Mouse (Mus musculus) limb, embryonic 13.5 days (tissue): Measurements from ENCODE around the gene Slc25a23. TPM values are rescaled to one million over a fixed set of nuclear protein-coding genes. Genes with fewer than 3 reads are reported as not detected.

Source experiments
- ATAC-seq: fragments of 200-750 bp; cut with Nextera tagmentation; 2 replicates; pipeline ENCODE4 v1.8.0; 2017; ENCODE audit warnings: low read depth, moderate number of reproducible peaks, moderate TSS enrichment; ENCODE audit not compliant: low FRiP score
- H3K27ac ChIP-seq: fragments of 300-500 bp; sonication (generic); 2 replicates; pipeline ENCODE4 v1.5.1; 2015; ENCODE audit warnings: inconsistent platforms, mild to moderate bottlenecking, moderate library complexity
- H3K27me3 ChIP-seq: fragments of 300-500 bp; sonication (generic); 2 replicates; pipeline ENCODE4 v1.6.1; 2015; ENCODE audit warnings: mild to moderate bottlenecking, inconsistent platforms
- H3K36me3 ChIP-seq: fragments of 300-500 bp; sonication (generic); 2 replicates; pipeline ENCODE4 v1.6.1; 2015; ENCODE audit warnings: inconsistent platforms, mild to moderate bottlenecking, moderate library complexity
- H3K4me1 ChIP-seq: fragments of 300-500 bp; sonication (generic); 2 replicates; pipeline ENCODE4 v1.6.1; 2015; ENCODE audit warnings: inconsistent platforms
- H3K4me2 ChIP-seq: fragments of 300-500 bp; sonication (generic); replicated peaks from 2 replicates; pipeline ENCODE4 v1.6.1; 2015; ENCODE audit warnings: inconsistent platforms, mild to moderate bottlenecking, moderate library complexity
- H3K4me3 ChIP-seq: fragments of 300-500 bp; sonication (generic); 2 replicates; pipeline ENCODE4 v1.5.1; 2015; ENCODE audit warnings: moderate library complexity, mild to moderate bottlenecking, inconsistent platforms
- H3K9ac ChIP-seq: fragments of 300-500 bp; sonication (generic); 2 replicates; pipeline ENCODE4 v1.6.1; 2015; ENCODE audit warnings: mild to moderate bottlenecking, inconsistent platforms
- H3K9me3 ChIP-seq: fragments of 300-500 bp; sonication (generic); 2 replicates; pipeline ENCODE4 v1.6.1; 2016; ENCODE audit warnings: inconsistent platforms
- WGBS: fragments of 180-500 bp; shearing (Covaris S2); methylation state at CpG from one replicate; pipeline ENCODE4 v1.1.7; 2015; 5-methylcytosine and 5-hydroxymethylcytosine counted together
- polyA plus RNA-seq: library from polyadenylated mRNA; unstranded; fragments of >200 nt; fragmentation: Nextera tagmentation; extraction: Ambion mirVana; gene quantifications from 2 replicates; pipeline ENCODE4 v1.2.1, GENCODE M21; 2015

Gene Slc25a23
- polyA plus RNA-seq, 1 experiment from 2014 or later, result 6.5 TPM

- no peaks in the 10 kb centered on the region for H3K27me3 ChIP-seq
- peaks cover 70% of the 10 kb centered on the region for H3K36me3 ChIP-seq
- no peak overlapping the region for H3K4me2 ChIP-seq
- 87% methylated on average over 13 of the region's 13 CpGs for WGBS
- no peak overlapping the region for H3K9ac ChIP-seq
- ATAC-seq, result no peak
- no peaks in the 10 kb centered on the region for H3K9me3 ChIP-seq
- H3K4me1 ChIP-seq, result peaks cover 16% of the 10 kb centered on the region
- H3K4me3 ChIP-seq, result no peak overlapping the region
- H3K27ac ChIP-seq, result no peak overlapping the region
Observed at GRCm38 (mm10) chr17:57007137-57007905, 52.3 kb downstream of the Slc25a23 start.

GRCm38 (mm10) chr17:57003994-57004393 lies 55.7 kb downstream of the Slc25a23 start:
- H3K4me3 ChIP-seq, result no peak overlapping the region
- H3K36me3 ChIP-seq, result peaks cover 81% of the 10 kb centered on the region
- no peak overlapping the region for H3K27ac ChIP-seq
- H3K9me3 ChIP-seq, result no peaks in the 10 kb centered on the region
- 92% methylated on average over 7 of the region's 7 CpGs for WGBS
- H3K9ac ChIP-seq, result no peak overlapping the region
- H3K4me2 ChIP-seq, result no peak overlapping the region
- no peaks in the 10 kb centered on the region for H3K4me1 ChIP-seq
- no peaks in the 10 kb centered on the region for H3K27me3 ChIP-seq
- ATAC-seq, result no peak

- H3K27me3 ChIP-seq, result no peaks in the 10 kb centered on the region
- H3K9me3 ChIP-seq, result no peaks in the 10 kb centered on the region
- peaks cover 65% of the 10 kb centered on the region for H3K36me3 ChIP-seq
- no peak overlapping the region for H3K27ac ChIP-seq
- 68% methylated on average over 8 of the region's 8 CpGs for WGBS
- peaks cover 14% of the 10 kb centered on the region for H3K4me1 ChIP-seq
- no peak overlapping the region for H3K4me2 ChIP-seq
- ATAC-seq, result no peak
- no peak overlapping the region for H3K9ac ChIP-seq
- no peak overlapping the region for H3K4me3 ChIP-seq
Observed at GRCm38 (mm10) chr17:57001228-57001627, 58.4 kb downstream of the Slc25a23 start.

GRCm38 (mm10) chr17:56999968-57000609 lies 59.6 kb downstream of the Slc25a23 start, which contains the start of gene Pspn:
Pspn (minus strand) TSS chr17:57000018.
- no peaks in the 10 kb centered on the region for H3K27me3 ChIP-seq
- H3K4me3 ChIP-seq, result no peak within 1 kb of the TSS
- WGBS, result 78% methylated on average over 9 of the region's 9 CpGs
- ATAC-seq, result no peak
- H3K9ac ChIP-seq, result no peak within 1 kb of the TSS
- H3K36me3 ChIP-seq, result peaks cover 65% of the 10 kb centered on the region
- H3K9me3 ChIP-seq, result no peaks in the 10 kb centered on the region
- H3K4me2 ChIP-seq, result no peak within 1 kb of the TSS
- peaks cover 14% of the 10 kb centered on the region for H3K4me1 ChIP-seq
- no peak within 1 kb of the TSS for H3K27ac ChIP-seq

GRCm38 (mm10) chr17:56999414-56999813 lies 60.2 kb downstream of the Slc25a23 start:
- 92% methylated on average over 9 of the region's 9 CpGs for WGBS
- Histone ChIP-seq H3K4me1 (peaks cover 14% of the 10 kb centered on the region), H3K9ac (no peak overlapping the region), H3K27ac (no peak overlapping the region), H3K4me2 (no peak overlapping the region), H3K36me3 (peaks cover 65% of the 10 kb centered on the region), H3K27me3 (no peaks in the 10 kb centered on the region), H3K9me3 (no peaks in the 10 kb centered on the region), H3K4me3 (no peak overlapping the region)
- no peak for ATAC-seq

GRCm38 (mm10) chr17:56997029-56997667 lies 62.5 kb downstream of the Slc25a23 start, which contains the start of gene Alkbh7:
Alkbh7 (plus strand) TSS chr17:56997339.
- H3K27me3 ChIP-seq, result no peaks in the 10 kb centered on the region
- peak within 1 kb of the TSS; percentile 83 for H3K27ac ChIP-seq
- peak within 1 kb of the TSS; percentile 76 for H3K4me2 ChIP-seq
- ATAC-seq, result peak; percentile 99
- H3K9ac ChIP-seq, result peak within 1 kb of the TSS; percentile 74
- no peaks in the 10 kb centered on the region for H3K9me3 ChIP-seq
- H3K4me1 ChIP-seq, result peaks cover 14% of the 10 kb centered on the region
- peaks cover 66% of the 10 kb centered on the region for H3K36me3 ChIP-seq
- peak within 1 kb of the TSS; percentile 81 for H3K4me3 ChIP-seq
- WGBS, result under 1% methylated on average over 38 of the region's 38 CpGs

- no peak overlapping the region for H3K27ac ChIP-seq
- 73% methylated on average over 2 of the region's 2 CpGs for WGBS
- peak overlapping the region; percentile 81; the same call in 1 of the 2 replicates for H3K4me3 ChIP-seq
- peaks cover 72% of the 10 kb centered on the region for H3K36me3 ChIP-seq
- H3K9ac ChIP-seq, result no peak overlapping the region
- H3K4me1 ChIP-seq, result peaks cover 14% of the 10 kb centered on the region
- H3K27me3 ChIP-seq, result no peaks in the 10 kb centered on the region
- no peak for ATAC-seq
- peak overlapping the region; percentile 76 for H3K4me2 ChIP-seq
- no peaks in the 10 kb centered on the region for H3K9me3 ChIP-seq
Observed at GRCm38 (mm10) chr17:56996506-56996905, 63.2 kb downstream of the Slc25a23 start.

- peaks cover 68% of the 10 kb centered on the region for H3K36me3 ChIP-seq
- no peak for ATAC-seq
Observed at GRCm38 (mm10) chr17:56995046-56995445, 64.6 kb downstream of the Slc25a23 start.

More at GRCm38 (mm10) chr17:56995046-56995445, 64.6 kb downstream of the Slc25a23 start:
- no peak overlapping the region for H3K4me3 ChIP-seq
- peaks cover 21% of the 10 kb centered on the region for H3K4me1 ChIP-seq
- H3K9ac ChIP-seq, result no peak overlapping the region
- no peaks in the 10 kb centered on the region for H3K27me3 ChIP-seq
- H3K9me3 ChIP-seq, result no peaks in the 10 kb centered on the region
- H3K27ac ChIP-seq, result no peak overlapping the region
- no peak overlapping the region for H3K4me2 ChIP-seq
- WGBS, result 92% methylated on average over 8 of the region's 8 CpGs

Other genes with a start within 250 kb of the Slc25a23 start
- 4.5 and 4.9 TPM in 2 replicates for gene Rfx2, start 228.8 kb downstream of the Slc25a23 start, polyA plus RNA-seq
- gene Acsbg2, start 185.4 kb downstream of the Slc25a23 start, polyA plus RNA-seq, result not detected in 2 replicates
- 0.29 and 0.47 TPM in 2 replicates for gene 1700061G19Rik, start 184.4 kb downstream of the Slc25a23 start, polyA plus RNA-seq
- gene Mllt1, start 124.4 kb downstream of the Slc25a23 start, polyA plus RNA-seq, result 63.3 and 74.1 TPM in 2 replicates
- gene Acer1, start 77.7 kb downstream of the Slc25a23 start, polyA plus RNA-seq, result not detected in 2 replicates
- 157 and 163 TPM in 2 replicates for gene Clpp, start 69.6 kb downstream of the Slc25a23 start, polyA plus RNA-seq
- 41.7 and 44.4 TPM in 2 replicates for gene Alkbh7, start 62.5 kb downstream of the Slc25a23 start, polyA plus RNA-seq
- not detected in 2 replicates for gene Pspn, start 59.8 kb downstream of the Slc25a23 start, polyA plus RNA-seq
- gene Gtf2f1, start 48.6 kb downstream of the Slc25a23 start, polyA plus RNA-seq, result 61.0 and 61.5 TPM in 2 replicates
- gene Gm17949, start 48.4 kb downstream of the Slc25a23 start, polyA plus RNA-seq, result 0.32 TPM in 1 of 2 replicates, not detected in the other
- 46.0 and 46.3 TPM in 2 replicates for gene Khsrp, start 28.3 kb downstream of the Slc25a23 start, polyA plus RNA-seq
- not detected in 2 replicates for gene Slc25a41, start 18.2 kb downstream of the Slc25a23 start, polyA plus RNA-seq
- 1.7 and 2.9 TPM in 2 replicates for gene Crb3, start 758 bp downstream of the Slc25a23 start, polyA plus RNA-seq
- gene Dennd1c, start 18.7 kb upstream of the Slc25a23 start, polyA plus RNA-seq, result 1.1 TPM in 2 replicates
- 16.3 and 17.5 TPM in 2 replicates for gene Tubb4a, start 27.9 kb upstream of the Slc25a23 start, polyA plus RNA-seq
- gene Tnfsf9, start 45.5 kb upstream of the Slc25a23 start, polyA plus RNA-seq, result 9.2 and 10.9 TPM in 2 replicates
- not detected in 2 replicates for gene Cd70, start 89.9 kb upstream of the Slc25a23 start, polyA plus RNA-seq
- 0.20 TPM in 1 of 2 replicates, not detected in the other for gene Tnfsf14, start 134.3 kb upstream of the Slc25a23 start, polyA plus RNA-seq
- 0.31 and 0.59 TPM in 2 replicates for gene C3, start 168.3 kb upstream of the Slc25a23 start, polyA plus RNA-seq
- gene Gpr108, start 188.6 kb upstream of the Slc25a23 start, polyA plus RNA-seq, result 34.5 and 36.5 TPM in 2 replicates
- gene Trip10, start 189.6 kb upstream of the Slc25a23 start, polyA plus RNA-seq, result 28.8 and 38.1 TPM in 2 replicates
- 2.1 and 2.7 TPM in 2 replicates for gene Vav1, start 219.2 kb upstream of the Slc25a23 start, polyA plus RNA-seq